Mouse (Mus musculus) MEL (cell line): ENCODE results near the gene Auts2.

Experiments used
- CTCF ChIP-seq, 3 experiments: IDR thresholded peaks in 2 of 3; conservative IDR thresholded peaks in 1 of 3; 2 replicates each; pipeline ENCODE4 v1.5.1; 2011 to 2012; ENCODE audit warnings: low read length in 3 of 3, low read depth in 2 of 3, mild to moderate bottlenecking in 2 of 3, improper control_type of control experiment in 1 of 3, inconsistent platforms in 1 of 3, mixed read lengths in 1 of 3, moderate library complexity in 1 of 3; ENCODE audit not compliant: control insufficient read depth in 1 of 3, insufficient read depth in 1 of 3, poor library complexity in 1 of 3, severe bottlenecking in 1 of 3
- ELF1 ChIP-seq: IDR thresholded peaks from 2 replicates; pipeline ENCODE4 v1.6.1; 2014; ENCODE audit warnings: low read depth, mild to moderate bottlenecking, inconsistent platforms, low read length, improper control_type of control experiment, moderate library complexity
- GABPA ChIP-seq: IDR thresholded peaks from 2 replicates; pipeline ENCODE4 v1.6.1; 2012; ENCODE audit warnings: low read depth, mild to moderate bottlenecking, inconsistent platforms, low read length, improper control_type of control experiment, moderate library complexity
- POLR2AphosphoS2 ChIP-seq: IDR thresholded peaks from 2 replicates; pipeline ENCODE4 v1.6.1; 2011; ENCODE audit warnings: low read length, improper control_type of control experiment
- POLR2AphosphoS5 ChIP-seq: IDR thresholded peaks from 2 replicates; pipeline ENCODE4 v1.6.1; 2012; ENCODE audit warnings: low read depth, borderline replicate concordance, mild to moderate bottlenecking, inconsistent platforms, low read length, moderate library complexity, mixed read lengths
- TBP ChIP-seq: IDR thresholded peaks from 2 replicates; pipeline ENCODE4 v1.8.0; 2011; ENCODE audit warnings: low read depth, low read length, improper control_type of control experiment
- TCF12 ChIP-seq: IDR thresholded peaks from 2 replicates; pipeline ENCODE4 v1.6.1; 2014; ENCODE audit warnings: low read depth, mild to moderate bottlenecking, inconsistent platforms, low read length, improper control_type of control experiment, moderate library complexity
- ZKSCAN1 ChIP-seq: IDR thresholded peaks from 2 replicates; pipeline ENCODE4 v1.6.1; 2012; ENCODE audit warnings: low read depth, mild to moderate bottlenecking, inconsistent platforms, low read length, improper control_type of control experiment, moderate library complexity

- TF ChIP-seq TCF12 (no peak), ZKSCAN1 (no peak), POLR2AphosphoS2 (no peak), CTCF (IDR thresholded peaks at IDR 0.05 in 2 of 3, conservative IDR thresholded peaks at IDR 0.05 in 1 of 3; ENCODE audit: control insufficient read depth in 1 of 3, insufficient read depth in 1 of 3, low read depth in 2 of 3, low read length in 3 of 3, poor library complexity in 1 of 3, severe bottlenecking in 1 of 3) (no peak), ELF1 (no peak), TBP (no peak), POLR2AphosphoS5 (no peak), GABPA (no peak)
Measured at GRCm38 (mm10) chr5:131429563-131429962, 1113.6 kb downstream of the Auts2 start.
